Mouse (Mus musculus) splenic B cell, adult 2 months (primary cell): Measurements from ENCODE around the gene Pcdh17.

Source experiments
- DNase-seq: peaks from one replicate; pipeline ENCODE4 v3.0.0-alpha.2; 2011; ENCODE audit warnings: low read depth, low spot score
- H3K27me3 ChIP-seq: 2 replicates; pipeline ENCODE4 v1.6.1; 2012; ENCODE audit warnings: mild to moderate bottlenecking, low read length, moderate library complexity, mixed read lengths; ENCODE audit not compliant: control insufficient read depth, poor library complexity, insufficient read depth, severe bottlenecking
- H3K36me3 ChIP-seq: 2 replicates; pipeline ENCODE4 v1.6.1; 2012; ENCODE audit warnings: mild to moderate bottlenecking, low read length, moderate library complexity, mixed read lengths; ENCODE audit not compliant: control insufficient read depth, poor library complexity, insufficient read depth, severe bottlenecking

The Pcdh17 gene

DNA sequence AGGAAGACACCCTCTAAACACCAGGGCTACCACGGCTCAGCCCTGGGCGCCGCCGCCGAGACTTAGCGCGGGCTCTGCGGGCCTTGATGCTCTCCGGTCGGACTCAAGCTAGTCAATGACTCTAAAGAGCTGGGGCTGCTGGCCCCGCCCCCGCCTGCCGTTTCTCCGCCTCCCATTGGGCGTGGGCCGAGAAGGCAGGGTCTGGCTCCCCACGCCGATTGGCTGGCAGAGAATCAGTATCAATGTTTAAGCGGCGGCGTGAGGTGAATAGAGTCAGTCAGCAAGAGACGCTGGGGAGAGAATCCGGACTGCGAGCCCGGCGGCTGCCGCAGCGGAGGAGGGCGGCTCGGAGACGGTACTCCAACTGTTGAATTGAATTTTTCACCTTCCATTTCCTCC lies at the start of gene Pcdh17:
Gene Pcdh17, plus strand, starts transcription at position 276 of the 399 bp plus-strand sequence.
- Histone ChIP-seq H3K27me3 (peaks cover 5% of the 10 kb centered on the region), H3K36me3 (no peaks in the 10 kb centered on the region)
- DNase-seq, result peak; percentile 47

DNA sequence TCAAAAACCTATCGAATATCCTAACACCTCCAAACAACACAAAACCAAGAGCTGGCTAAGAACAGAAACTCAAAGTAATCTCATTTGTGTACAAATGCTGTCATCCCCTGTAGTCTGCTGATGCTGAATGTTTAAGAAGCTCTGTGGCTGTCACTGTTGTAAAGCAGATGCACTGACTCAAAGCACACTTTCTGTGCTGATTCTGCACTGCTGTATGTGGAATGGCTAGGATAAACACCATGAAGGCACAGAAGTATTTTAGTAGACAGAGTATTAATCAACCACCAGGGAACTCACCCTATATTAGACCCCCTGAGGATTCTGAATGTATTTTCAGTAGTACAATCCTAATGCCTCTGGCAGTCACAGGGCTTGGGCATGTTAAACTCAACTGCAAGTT lies 46.2 kb upstream of the Pcdh17 start:
- DNase-seq, result no peak
- Histone ChIP-seq H3K36me3 (no peaks in the 10 kb centered on the region), H3K27me3 (no peaks in the 10 kb centered on the region)

DNA sequence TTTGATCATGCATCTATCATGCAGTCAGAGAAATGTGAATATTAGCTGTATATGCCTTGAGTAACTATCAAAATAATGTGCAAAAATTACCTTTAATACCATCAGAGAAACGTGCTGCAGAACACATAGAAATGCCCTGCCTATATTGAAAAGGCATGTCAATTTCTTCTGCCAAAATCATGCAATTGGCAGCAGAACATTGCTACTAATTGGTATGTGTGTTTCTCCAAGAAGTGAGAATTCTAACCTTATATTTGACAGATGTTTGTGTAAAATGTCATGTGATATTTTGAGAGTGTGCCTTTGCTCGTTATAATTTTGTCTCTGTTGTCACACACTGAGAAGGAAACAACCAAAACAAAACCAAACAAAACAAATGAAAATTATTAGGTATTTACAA lies 18.6 kb upstream of the Pcdh17 start:
- Histone ChIP-seq H3K36me3 (no peaks in the 10 kb centered on the region), H3K27me3 (no peaks in the 10 kb centered on the region)
- DNase-seq, result no peak

DNA sequence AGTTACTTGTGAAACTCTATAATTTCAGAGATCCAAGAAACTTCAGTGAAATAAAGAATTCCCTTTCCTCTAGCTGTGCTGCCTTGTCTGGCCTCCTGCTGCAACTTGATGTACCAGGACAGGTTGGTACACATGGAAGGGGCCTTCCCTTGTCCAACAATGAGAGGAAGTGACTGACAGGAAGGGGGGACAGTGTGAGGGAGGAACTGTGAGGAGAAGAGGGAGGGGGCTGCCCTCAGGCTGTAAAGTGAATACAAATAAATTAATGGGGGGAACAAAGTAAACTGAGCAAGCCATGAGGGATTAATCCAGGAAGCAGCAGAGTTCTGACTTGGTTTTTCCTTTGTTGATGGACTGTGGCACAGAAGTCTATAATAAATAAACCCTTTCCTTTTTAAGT lies 16.7 kb upstream of the Pcdh17 start:
- DNase-seq, result no peak
- no peaks in the 10 kb centered on the region for H3K36me3 ChIP-seq
- H3K27me3 ChIP-seq, result no peaks in the 10 kb centered on the region

DNA sequence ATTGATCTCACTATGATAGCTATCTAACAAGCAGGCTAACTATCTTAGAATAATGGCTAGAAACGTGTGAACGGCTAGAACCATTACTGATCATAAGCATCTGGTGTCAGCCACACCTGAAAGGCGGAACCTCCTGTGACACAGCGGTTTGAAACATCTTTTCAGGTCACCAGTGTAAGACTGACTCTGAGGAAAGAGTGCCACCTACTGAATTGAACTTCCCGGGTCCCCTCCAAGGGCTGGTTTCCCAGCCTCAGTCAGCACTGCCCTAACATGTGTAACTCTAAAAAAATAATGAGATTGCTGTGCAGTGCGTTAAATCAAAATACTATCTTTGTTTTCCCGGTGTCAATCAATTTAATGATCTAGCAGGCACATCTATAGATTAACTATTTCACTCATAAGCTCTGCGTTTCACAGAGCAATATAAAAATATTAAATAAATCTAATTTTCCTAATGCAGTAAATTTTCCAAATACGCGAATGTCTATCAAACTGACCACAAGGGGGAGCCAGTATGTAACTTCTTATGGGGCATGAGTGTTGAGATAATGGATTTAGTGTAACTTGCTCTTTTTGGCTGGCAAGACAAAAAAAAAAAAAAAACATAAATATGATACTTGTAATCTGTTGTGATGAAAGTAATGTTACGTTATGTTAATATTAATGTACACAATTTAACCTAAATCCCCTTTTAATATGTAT lies 5.1 kb upstream of the Pcdh17 start:
- DNase-seq, result peak; percentile 15
- Histone ChIP-seq H3K27me3 (peaks cover 2% of the 10 kb centered on the region), H3K36me3 (no peaks in the 10 kb centered on the region)

DNA sequence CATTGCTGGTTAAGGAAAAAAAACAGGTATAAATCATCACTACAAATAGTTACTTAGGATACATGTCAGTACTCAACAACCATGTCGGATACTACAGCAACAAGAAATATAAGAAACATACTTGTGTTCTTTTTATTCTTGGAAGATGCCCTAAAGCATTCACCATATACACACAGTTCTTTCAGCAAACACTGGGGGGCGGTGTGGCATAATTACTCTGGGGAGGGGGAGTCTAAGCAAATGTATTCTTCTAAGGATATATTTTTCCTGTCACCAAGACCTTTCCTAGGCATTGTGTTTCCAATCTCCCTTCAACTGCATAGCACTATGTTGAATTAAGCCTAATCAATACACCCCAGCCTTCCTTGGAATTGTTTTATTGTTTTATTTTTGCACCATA lies 2.5 kb upstream of the Pcdh17 start:
- no peak for DNase-seq
- peaks cover 5% of the 10 kb centered on the region for H3K27me3 ChIP-seq
- H3K36me3 ChIP-seq, result no peaks in the 10 kb centered on the region

DNA sequence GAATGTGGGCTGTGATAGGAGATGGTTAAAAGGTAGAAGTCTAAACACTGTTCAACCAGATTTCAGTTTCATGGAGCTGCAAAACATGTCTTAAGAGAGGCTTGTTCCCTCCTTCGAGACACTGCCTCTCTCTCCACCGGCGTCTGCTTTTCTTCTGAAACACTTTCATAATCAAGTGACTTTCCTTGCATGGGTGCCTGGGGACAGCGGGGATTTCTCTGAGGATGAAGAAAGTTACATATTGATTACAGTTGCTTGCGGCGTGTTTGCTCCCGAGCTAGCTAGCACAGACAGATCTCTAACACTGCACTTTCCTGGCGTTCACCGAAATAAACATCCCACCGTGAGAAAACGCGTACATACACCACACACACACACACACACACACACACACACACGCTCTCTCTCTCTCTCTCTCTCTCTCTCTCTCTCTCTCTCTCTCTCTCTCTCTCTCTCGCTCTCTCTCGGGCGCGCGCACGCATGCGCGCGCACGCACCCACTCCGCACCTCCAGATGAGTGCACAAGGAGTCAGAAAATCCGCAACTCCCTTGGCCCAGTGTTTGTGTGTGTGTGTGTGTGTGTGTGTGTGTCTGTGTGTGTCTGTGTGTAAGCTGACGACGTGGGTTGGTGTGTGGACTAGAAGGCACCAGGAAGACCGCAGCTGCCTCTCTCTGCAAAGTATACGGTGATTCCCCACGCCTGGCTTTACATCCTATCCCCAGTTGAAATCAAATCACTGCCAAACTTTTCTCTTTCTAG lies 655 bp upstream of the Pcdh17 start:
- H3K27me3 ChIP-seq, result peaks cover 5% of the 10 kb centered on the region
- no peaks in the 10 kb centered on the region for H3K36me3 ChIP-seq
- DNase-seq, result no peak

DNA sequence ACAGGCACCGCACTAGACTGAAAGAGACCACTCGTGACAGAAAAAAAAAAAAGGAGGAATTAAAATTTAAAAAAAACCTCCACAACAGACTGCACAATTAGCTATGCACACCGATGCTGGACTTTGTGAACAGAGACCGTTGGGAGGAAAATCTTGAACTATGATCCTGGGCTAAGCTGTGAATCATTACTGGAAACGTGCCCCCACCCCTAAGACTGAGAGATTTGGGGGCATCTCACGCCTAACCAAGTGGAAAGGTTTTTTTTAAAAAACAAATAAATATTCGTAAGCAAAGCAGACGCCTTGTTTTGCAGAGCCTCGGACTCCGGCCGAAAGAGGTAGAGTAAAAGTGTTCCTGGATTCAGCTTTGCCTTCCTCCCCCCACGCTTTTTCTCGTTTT lies 398 bp downstream of the Pcdh17 start:
- DNase-seq, result no peak
- peaks cover 5% of the 10 kb centered on the region for H3K27me3 ChIP-seq
- no peaks in the 10 kb centered on the region for H3K36me3 ChIP-seq

DNA sequence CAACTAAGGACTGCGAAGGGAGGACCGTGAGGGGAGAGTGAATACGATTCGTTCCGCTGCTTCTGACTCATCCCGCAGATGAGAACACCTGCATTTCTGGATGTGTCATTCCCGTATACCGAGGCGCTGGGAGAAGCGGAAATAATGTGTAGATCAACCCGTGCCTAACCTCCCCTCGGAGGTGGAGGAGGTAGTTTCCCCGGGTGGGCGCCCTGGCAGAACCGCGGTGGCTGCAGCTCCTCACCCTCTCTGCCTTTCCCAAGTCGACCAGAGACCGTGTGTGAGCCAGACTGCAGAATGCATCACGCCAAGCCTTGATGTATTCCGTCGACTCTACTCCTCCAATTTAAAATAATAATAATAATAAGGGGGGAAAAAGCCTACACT lies 906 bp downstream of the Pcdh17 start:
- Histone ChIP-seq H3K36me3 (no peaks in the 10 kb centered on the region), H3K27me3 (peaks cover 5% of the 10 kb centered on the region)
- no peak for DNase-seq

DNA sequence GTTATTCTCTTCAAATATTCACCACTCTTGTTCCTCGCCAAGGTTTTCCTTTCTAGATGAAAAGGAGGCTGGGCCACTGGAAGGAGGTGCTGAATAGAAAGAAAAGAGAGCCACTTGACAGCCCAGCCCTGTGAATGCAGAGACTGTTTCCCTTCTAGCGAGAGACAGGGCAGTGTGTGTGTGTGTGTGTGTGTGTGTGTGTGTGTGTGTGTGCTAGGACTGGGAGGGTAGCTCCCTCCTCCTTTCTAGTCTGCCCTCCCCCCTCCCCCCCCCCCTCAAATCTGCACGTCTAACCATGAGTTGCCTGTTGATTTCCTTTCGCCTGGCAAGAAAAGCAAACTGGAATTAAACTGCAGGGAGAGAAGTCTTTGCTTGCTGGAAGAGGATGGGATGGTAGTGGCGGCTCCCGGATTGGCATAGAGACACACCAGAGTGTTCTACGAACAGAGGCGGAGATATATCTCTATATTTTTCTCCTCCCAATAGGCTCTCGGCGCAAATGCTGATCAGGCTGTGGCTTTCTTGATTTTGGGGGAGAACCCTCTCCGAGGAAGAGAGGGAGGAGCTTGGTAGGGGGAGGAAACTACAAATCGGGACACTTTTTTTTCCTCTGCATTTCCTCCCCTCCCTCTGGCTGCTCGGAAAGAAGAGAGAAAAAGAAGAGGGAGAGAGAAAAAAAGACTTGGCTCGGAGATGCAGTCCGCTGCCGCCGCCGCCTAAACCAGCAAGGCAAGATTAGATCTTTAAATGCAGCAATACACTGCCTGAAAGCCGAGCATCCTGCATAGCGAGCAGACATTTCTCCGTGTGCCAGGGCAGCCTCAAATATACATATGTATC lies 1.5 kb downstream of the Pcdh17 start:
- no peak for DNase-seq
- Histone ChIP-seq H3K27me3 (peaks cover 5% of the 10 kb centered on the region), H3K36me3 (no peaks in the 10 kb centered on the region)

DNA sequence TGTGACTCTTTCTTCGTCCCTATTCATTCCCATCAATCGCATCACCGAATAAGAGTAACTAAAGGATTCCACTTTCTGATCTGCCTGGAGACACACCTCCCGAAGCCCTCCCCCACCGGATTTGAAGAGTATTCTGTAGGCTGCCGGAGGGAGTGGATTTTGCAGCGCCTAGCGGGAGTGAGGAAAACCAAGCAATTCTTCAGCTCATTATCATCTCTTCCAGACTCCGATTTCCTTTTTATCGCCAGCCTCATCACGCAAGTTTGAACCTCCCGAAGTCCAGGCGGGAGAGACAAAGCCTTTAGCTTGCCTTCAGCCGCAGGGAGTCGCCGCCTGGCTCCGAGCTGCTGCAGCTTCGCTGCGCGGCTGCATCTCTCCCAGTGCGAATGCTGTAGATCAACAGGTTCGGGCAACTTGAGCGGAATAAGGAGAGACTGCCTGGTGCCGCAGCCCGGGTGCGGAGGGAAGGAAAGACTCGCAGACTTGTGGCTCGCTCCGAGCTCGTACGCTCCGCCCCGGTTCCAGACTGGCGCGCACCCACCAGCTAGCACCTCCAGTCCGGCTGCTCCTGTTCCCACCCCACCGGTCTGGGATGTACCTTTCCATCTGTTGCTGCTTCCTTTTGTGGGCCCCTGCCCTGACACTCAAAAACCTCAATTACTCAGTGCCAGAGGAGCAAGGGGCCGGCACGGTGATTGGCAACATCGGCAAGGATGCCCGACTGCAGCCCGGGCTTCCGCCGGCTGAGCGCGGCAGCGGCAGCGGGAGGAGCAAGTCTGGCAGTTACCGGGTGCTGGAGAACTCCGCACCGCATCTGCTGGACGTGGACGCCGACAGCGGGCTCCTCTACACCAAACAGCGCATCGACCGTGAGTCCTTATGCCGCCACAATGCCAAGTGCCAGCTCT lies 2.4 kb downstream of the Pcdh17 start:
- no peaks in the 10 kb centered on the region for H3K36me3 ChIP-seq
- H3K27me3 ChIP-seq, result peaks cover 5% of the 10 kb centered on the region
- DNase-seq, result no peak

DNA sequence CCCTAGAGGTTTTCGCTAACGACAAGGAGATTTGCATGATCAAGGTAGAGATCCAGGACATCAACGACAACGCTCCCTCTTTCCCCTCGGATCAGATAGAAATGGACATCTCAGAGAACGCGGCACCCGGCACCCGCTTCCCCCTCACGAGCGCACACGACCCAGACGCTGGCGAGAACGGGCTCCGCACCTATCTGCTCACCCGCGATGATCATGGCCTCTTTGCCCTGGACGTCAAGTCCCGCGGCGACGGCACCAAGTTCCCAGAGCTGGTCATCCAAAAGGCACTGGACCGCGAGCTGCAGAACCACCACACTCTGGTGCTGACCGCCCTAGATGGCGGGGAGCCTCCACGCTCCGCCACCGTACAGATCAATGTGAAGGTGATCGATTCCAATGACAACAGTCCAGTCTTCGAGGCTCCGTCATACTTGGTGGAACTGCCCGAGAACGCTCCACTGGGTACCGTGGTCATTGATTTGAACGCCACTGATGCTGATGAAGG lies 3.1 kb downstream of the Pcdh17 start:
- Histone ChIP-seq H3K36me3 (no peaks in the 10 kb centered on the region), H3K27me3 (peaks cover 5% of the 10 kb centered on the region)
- DNase-seq, result no peak

DNA sequence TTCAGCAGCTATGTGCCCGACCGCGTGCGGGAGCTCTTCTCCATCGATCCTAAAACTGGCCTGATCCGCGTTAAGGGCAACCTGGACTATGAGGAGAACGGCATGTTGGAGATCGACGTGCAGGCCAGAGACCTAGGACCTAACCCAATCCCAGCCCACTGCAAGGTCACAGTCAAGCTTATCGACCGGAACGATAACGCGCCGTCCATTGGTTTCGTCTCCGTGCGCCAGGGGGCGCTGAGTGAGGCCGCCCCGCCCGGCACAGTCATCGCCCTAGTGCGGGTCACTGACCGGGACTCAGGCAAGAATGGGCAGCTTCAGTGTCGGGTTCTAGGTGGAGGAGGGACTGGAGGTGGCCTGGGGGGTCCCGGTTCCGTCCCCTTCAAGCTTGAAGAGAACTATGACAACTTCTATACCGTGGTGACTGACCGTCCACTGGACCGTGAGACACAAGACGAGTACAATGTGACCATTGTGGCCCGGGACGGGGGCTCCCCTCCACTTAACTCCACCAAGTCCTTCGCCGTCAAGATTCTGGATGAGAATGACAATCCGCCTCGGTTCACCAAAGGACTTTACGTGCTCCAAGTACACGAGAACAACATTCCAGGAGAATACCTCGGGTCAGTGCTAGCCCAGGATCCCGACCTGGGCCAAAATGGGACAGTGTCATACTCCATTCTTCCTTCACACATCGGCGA lies 3.7 kb downstream of the Pcdh17 start:
- Histone ChIP-seq H3K36me3 (no peaks in the 10 kb centered on the region), H3K27me3 (peaks cover 5% of the 10 kb centered on the region)
- no peak for DNase-seq
